Mouse (Mus musculus) intestine, embryonic 15.5 days (tissue): Measurements from ENCODE around the gene Tab2. TPM values are rescaled to one million over a fixed set of nuclear protein-coding genes. Genes with fewer than 3 reads are reported as not detected.

ENCODE experiments used
- ATAC-seq: fragments of 200-750 bp; cut with Nextera tagmentation; 2 replicates; pipeline ENCODE4 v1.8.0; 2017; ENCODE audit warnings: moderate TSS enrichment, moderate library complexity
- H3K27ac ChIP-seq: fragments of 300-500 bp; sonication (generic); 2 replicates; pipeline ENCODE4 v1.5.1; 2015; ENCODE audit warnings: mild to moderate bottlenecking, inconsistent platforms
- H3K27me3 ChIP-seq: fragments of 300-500 bp; sonication (generic); replicated peaks from 2 replicates; pipeline ENCODE4 v1.6.1; 2015; ENCODE audit warnings: inconsistent platforms
- H3K36me3 ChIP-seq: fragments of 300-500 bp; sonication (generic); 2 replicates; pipeline ENCODE4 v1.6.1; 2015; ENCODE audit warnings: inconsistent platforms
- H3K4me1 ChIP-seq: fragments of 300-500 bp; sonication (generic); replicated peaks from 2 replicates; pipeline ENCODE4 v1.6.1; 2015; ENCODE audit warnings: inconsistent platforms
- H3K4me2 ChIP-seq: fragments of 300-500 bp; sonication (generic); replicated peaks from 2 replicates; pipeline ENCODE4 v1.6.1; 2015; ENCODE audit warnings: mild to moderate bottlenecking, inconsistent platforms
- H3K4me3 ChIP-seq: fragments of 300-500 bp; sonication (generic); replicated peaks from 2 replicates; pipeline ENCODE4 v1.5.1; 2015; ENCODE audit warnings: inconsistent platforms
- H3K9ac ChIP-seq: fragments of 300-500 bp; sonication (generic); 2 replicates; pipeline ENCODE4 v1.6.1; 2015; ENCODE audit warnings: inconsistent platforms
- H3K9me3 ChIP-seq: fragments of 300-500 bp; sonication (generic); 2 replicates; pipeline ENCODE4 v1.6.1; 2016; ENCODE audit warnings: inconsistent platforms
- WGBS: fragments of 180-500 bp; shearing (Covaris S2); methylation state at CpG from one replicate; pipeline ENCODE4 v1.1.7; 2015; 5-methylcytosine and 5-hydroxymethylcytosine counted together
- polyA plus RNA-seq: library from polyadenylated mRNA; unstranded; fragments of >200 nt; fragmentation: Nextera tagmentation; extraction: Ambion mirVana; gene quantifications from 2 replicates; pipeline ENCODE4 v1.2.1, GENCODE M21; 2015

Tab2 gene
- polyA plus RNA-seq: 16.6 and 17.0 TPM in 2 replicates

DNA sequence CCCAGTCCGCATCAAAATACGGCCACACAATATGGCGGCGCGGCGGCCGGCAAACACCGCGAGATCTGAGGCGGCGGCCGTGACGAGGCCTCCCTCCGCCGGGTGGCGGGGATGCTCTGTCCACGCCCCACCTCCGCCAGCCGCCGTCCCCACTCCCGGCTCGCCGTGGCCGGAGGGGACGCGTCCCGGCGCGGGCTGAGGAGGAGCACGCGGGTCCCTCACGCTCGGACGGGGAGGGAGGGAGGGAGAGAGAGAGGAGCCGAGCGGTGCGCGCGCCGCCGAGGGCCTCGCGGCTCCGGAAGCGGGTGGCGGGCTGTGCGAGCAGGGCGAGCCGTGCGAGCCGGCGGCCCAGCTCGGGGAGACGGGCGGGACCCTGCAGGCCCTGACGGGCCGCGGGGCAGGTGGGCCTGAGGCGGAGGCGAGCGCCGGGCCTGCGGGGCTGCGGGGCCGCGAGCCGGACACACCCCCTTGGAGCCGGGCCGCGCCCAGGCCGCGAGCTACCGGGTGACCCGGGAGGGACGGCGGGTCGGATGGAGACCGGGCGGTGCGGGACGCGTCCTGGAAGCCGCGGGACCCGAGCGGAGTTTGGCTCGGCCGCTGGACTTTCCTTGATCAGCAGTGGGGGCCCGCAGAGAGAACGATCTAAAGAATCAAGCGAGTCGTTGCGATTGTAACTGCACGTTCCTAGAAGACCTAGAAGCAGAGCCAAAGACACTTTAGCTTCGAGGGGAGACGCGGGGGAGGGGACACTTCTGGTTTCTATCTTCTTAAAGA is at the start of gene Tab2:
Gene Tab2 (minus strand): TSS at position 3 of the 774 bp plus-strand sequence.
- Histone ChIP-seq H3K9me3 (no peaks in the 10 kb centered on the region), H3K4me2 (peak within 1 kb of the TSS; percentile 70), H3K27me3 (no peaks in the 10 kb centered on the region), H3K4me3 (peak within 1 kb of the TSS; percentile 93), H3K36me3 (no peaks in the 10 kb centered on the region), H3K9ac (peak within 1 kb of the TSS; percentile 98), H3K4me1 (0 out of 2 replicates have a peak, but pooled peaks cover 11% of the 10 kb centered on the region), H3K27ac (peak within 1 kb of the TSS; percentile 100)
- ATAC-seq: peak; percentile 96
- under 1% methylated on average over 79 of the region's 97 CpGs for WGBS

DNA sequence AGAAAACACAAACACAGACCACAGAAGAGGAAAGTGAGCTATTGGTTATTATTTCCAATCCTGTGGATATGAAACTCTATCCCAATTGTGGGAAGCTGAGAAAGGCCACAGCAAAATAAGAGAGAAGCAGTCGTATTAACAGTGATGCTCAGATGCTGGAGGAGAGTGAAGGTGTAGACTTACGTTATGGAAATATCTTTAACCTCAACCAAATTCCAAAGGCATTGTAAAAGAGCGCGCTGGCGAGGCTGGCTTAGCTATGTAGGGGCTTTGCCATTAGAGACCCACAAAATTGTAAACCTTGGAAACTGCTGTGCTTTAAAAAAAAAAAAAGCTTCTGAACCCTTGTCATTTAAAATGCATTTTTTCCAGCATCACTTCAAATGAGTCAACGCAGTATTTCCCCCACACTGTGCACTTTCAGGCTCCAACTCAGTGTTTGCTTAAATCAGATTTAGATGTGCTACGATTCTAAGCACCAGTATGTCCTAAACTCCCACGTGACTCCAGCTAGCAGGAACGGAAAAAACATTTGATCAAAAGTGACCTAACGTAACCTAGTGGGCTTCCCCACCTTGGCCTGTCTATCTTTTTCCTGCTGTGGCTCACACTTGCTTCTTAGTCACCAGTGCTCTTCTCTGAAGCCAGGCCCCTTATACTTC is 36.4 kb upstream of the Tab2 start:
- H3K27me3 ChIP-seq: no peaks in the 10 kb centered on the region
- no peaks in the 10 kb centered on the region for H3K36me3 ChIP-seq
- H3K4me3 ChIP-seq: no peak overlapping the region
- no peak for ATAC-seq
- H3K9ac ChIP-seq: no peak overlapping the region
- no peaks in the 10 kb centered on the region for H3K9me3 ChIP-seq
- WGBS: 80% methylated on average over 10 of the region's 10 CpGs
- no peak overlapping the region for H3K27ac ChIP-seq
- H3K4me2 ChIP-seq: no peak overlapping the region
- no peaks in the 10 kb centered on the region for H3K4me1 ChIP-seq

DNA sequence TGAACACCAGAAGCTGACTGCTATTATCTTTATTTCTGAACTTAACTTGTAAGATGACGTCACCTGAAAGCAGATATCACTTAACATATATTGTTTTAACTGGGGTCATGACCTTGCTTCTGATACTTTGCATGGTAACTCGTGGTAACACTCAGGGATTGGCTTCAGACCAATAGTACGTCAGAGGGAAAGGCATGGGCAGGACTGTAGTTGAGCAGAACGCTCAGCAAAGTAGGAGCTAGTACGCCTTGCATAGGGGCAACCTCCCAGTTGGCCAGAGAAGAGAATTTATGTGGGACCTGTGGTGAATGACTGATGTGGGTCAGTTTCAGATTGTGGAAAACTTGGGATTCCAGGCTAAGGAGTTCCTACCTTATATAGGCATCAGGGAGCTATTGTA is 35.6 kb upstream of the Tab2 start:
- Histone ChIP-seq H3K4me3 (no peak overlapping the region), H3K27ac (no peak overlapping the region), H3K9ac (no peak overlapping the region), H3K36me3 (no peaks in the 10 kb centered on the region), H3K4me2 (no peak overlapping the region), H3K9me3 (no peaks in the 10 kb centered on the region), H3K4me1 (no peaks in the 10 kb centered on the region), H3K27me3 (no peaks in the 10 kb centered on the region)
- 51% methylated on average over 5 of the region's 5 CpGs for WGBS
- ATAC-seq: no peak

DNA sequence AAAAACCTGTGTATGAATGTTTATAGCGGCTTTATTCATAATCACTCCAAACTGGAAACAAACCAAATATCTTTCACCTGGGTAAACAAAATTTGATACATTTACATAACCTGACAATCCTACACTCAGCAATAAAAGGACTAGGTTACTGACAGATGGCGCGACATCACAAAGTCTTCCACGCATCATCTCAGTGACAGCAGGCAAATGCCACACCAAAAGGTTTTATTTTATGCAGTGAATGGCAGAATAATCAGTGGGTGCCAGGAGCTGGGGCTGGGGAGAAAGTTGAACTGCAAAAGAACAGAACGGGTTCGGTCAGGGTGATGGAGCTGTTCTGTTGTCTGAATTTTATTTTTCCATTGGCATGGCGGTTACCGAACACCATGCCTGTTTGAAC is 31.5 kb upstream of the Tab2 start:
- no peak overlapping the region for H3K27ac ChIP-seq
- H3K27me3 ChIP-seq: no peaks in the 10 kb centered on the region
- no peak for ATAC-seq
- no peak overlapping the region for H3K9ac ChIP-seq
- H3K4me2 ChIP-seq: no peak overlapping the region
- H3K4me3 ChIP-seq: no peak overlapping the region
- H3K9me3 ChIP-seq: no peaks in the 10 kb centered on the region
- WGBS: 92% methylated on average over 8 of the region's 8 CpGs
- no peaks in the 10 kb centered on the region for H3K36me3 ChIP-seq
- H3K4me1 ChIP-seq: no peaks in the 10 kb centered on the region

DNA sequence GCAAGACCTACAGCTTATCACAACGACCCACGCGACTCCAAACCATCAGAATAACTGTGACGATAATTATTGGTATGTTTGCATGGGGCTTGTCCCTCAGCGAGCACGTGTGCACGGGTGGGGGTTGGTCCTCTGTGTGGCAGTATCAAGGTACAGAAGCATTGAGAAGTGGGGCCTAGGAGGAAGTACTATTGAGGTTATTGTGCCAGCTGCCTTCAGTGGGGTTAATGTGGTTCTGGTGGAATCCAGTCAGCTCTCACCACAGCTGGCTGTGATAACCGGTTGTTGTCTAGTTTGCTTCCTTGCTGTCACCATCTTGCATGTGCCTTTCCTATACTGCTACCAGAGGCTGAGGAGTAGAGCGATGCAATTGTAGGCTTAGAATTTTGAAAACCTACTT is 20.4 kb upstream of the Tab2 start:
- ATAC-seq: peak; percentile 56; the same call in 1 of the 2 replicates
- Histone ChIP-seq H3K27me3 (no peaks in the 10 kb centered on the region), H3K4me2 (no peak overlapping the region), H3K9ac (no peak overlapping the region), H3K27ac (no peak overlapping the region), H3K36me3 (no peaks in the 10 kb centered on the region), H3K4me1 (no peaks in the 10 kb centered on the region), H3K4me3 (no peak overlapping the region), H3K9me3 (no peaks in the 10 kb centered on the region)
- 95% methylated on average over 9 of the region's 9 CpGs for WGBS

GRCm38 (mm10) chr10:7968747-7969280 is 12.8 kb upstream of the Tab2 start:
- 95% methylated on average over 2 of the region's 2 CpGs for WGBS
- Histone ChIP-seq H3K9ac (no peak overlapping the region), H3K36me3 (no peaks in the 10 kb centered on the region), H3K4me2 (no peak overlapping the region), H3K27ac (no peak overlapping the region), H3K4me1 (no peaks in the 10 kb centered on the region), H3K9me3 (no peaks in the 10 kb centered on the region), H3K4me3 (no peak overlapping the region), H3K27me3 (no peaks in the 10 kb centered on the region)
- ATAC-seq: no peak

DNA sequence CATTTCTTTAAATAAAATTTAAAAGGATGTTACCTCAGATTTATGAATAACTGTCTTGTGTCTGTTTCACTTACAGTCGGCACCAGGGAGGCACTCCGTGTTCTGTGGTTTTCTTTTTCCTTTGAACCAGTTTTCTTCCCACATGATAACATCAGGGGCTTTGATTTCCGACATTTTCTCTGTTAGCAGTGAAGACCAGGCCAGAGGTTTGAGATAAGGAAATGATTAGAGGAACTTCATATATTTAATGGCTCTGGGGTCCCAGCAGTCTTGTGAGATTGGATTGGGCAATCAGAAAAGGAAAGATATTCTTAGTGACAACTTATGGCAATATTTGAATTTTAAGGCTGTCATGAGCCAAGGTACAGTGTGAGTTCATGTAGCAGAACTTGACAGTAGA is 11.1 kb upstream of the Tab2 start:
- Histone ChIP-seq H3K9ac (no peak overlapping the region), H3K4me2 (no peak overlapping the region), H3K27me3 (no peaks in the 10 kb centered on the region), H3K27ac (no peak overlapping the region), H3K4me3 (no peak overlapping the region), H3K36me3 (no peaks in the 10 kb centered on the region), H3K4me1 (no peaks in the 10 kb centered on the region), H3K9me3 (no peaks in the 10 kb centered on the region)
- WGBS: 65% methylated on average over 3 of the region's 3 CpGs
- ATAC-seq: no peak

GRCm38 (mm10) chr10:7959073-7959472 is 3.0 kb upstream of the Tab2 start:
- Histone ChIP-seq H3K9me3 (no peaks in the 10 kb centered on the region), H3K27ac (no peak overlapping the region), H3K36me3 (no peaks in the 10 kb centered on the region), H3K27me3 (no peaks in the 10 kb centered on the region), H3K4me1 (0 out of 2 replicates have a peak, but pooled peaks cover 4% of the 10 kb centered on the region), H3K4me3 (no peak overlapping the region), H3K4me2 (no peak overlapping the region), H3K9ac (no peak overlapping the region)
- ATAC-seq: no peak
- 68% methylated on average over 6 of the region's 6 CpGs for WGBS

DNA sequence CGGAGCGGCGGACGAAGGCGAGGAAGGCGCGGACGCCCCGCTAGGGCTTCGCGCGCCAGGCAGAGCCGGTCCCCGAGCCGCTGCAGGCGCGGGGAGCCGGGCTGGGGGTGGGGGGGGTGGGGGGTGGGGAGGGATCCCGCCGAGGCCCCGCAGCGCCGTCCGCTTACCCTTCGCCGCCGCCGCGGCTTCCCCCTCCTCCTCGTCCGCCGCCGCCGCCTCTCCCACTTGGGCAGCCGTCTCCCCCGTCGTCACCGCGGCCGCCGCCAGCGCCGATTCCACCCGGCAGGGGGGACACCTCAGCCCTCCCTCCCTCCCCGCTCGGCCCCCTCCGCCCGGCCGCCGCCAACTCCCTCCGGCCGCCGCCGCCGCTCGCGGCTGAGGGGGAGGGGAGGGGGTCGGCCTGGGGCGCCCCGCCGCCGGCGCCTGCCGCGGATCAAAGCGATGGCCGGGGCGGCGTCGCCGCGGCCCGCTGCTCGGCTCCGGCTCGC is 352 bp downstream of the Tab2 start:
- peak overlapping the region; percentile 70 for H3K4me2 ChIP-seq
- H3K27ac ChIP-seq: peak overlapping the region; percentile 100
- WGBS: 0% methylated on average over 25 of the region's 76 CpGs
- H3K9ac ChIP-seq: peak overlapping the region; percentile 98
- peak; percentile 75 for ATAC-seq
- H3K27me3 ChIP-seq: no peaks in the 10 kb centered on the region
- H3K4me3 ChIP-seq: peak overlapping the region; percentile 93
- H3K4me1 ChIP-seq: 0 out of 2 replicates have a peak, but pooled peaks cover 11% of the 10 kb centered on the region
- no peaks in the 10 kb centered on the region for H3K9me3 ChIP-seq
- no peaks in the 10 kb centered on the region for H3K36me3 ChIP-seq

- H3K36me3 ChIP-seq: no peaks in the 10 kb centered on the region
- peak overlapping the region; percentile 98 for H3K9ac ChIP-seq
- 0 out of 2 replicates have a peak, but pooled peaks cover 11% of the 10 kb centered on the region for H3K4me1 ChIP-seq
- peak overlapping the region; percentile 70 for H3K4me2 ChIP-seq
- peak overlapping the region; percentile 100 for H3K27ac ChIP-seq
- WGBS: 2% methylated on average over 23 of the region's 31 CpGs
- no peaks in the 10 kb centered on the region for H3K27me3 ChIP-seq
- ATAC-seq: no peak; the same call in none of the 2 replicates
- no peaks in the 10 kb centered on the region for H3K9me3 ChIP-seq
- H3K4me3 ChIP-seq: peak overlapping the region; percentile 93
These were observed 919 bp downstream of the Tab2 start for GRCm38 (mm10) chr10:7954989-7955633.

- 0 out of 2 replicates have a peak, but pooled peaks cover 11% of the 10 kb centered on the region for H3K4me1 ChIP-seq
- H3K4me3 ChIP-seq: peak overlapping the region; percentile 93
- no peak for ATAC-seq
- H3K27ac ChIP-seq: peak overlapping the region; percentile 100
- peak overlapping the region; percentile 70 for H3K4me2 ChIP-seq
- H3K36me3 ChIP-seq: no peaks in the 10 kb centered on the region
- H3K9ac ChIP-seq: peak overlapping the region; percentile 98
- WGBS: 2% methylated on average over 5 of the region's 5 CpGs
- H3K9me3 ChIP-seq: no peaks in the 10 kb centered on the region
- no peaks in the 10 kb centered on the region for H3K27me3 ChIP-seq
These were observed 1.4 kb downstream of the Tab2 start for GRCm38 (mm10) chr10:7954627-7954988.

DNA sequence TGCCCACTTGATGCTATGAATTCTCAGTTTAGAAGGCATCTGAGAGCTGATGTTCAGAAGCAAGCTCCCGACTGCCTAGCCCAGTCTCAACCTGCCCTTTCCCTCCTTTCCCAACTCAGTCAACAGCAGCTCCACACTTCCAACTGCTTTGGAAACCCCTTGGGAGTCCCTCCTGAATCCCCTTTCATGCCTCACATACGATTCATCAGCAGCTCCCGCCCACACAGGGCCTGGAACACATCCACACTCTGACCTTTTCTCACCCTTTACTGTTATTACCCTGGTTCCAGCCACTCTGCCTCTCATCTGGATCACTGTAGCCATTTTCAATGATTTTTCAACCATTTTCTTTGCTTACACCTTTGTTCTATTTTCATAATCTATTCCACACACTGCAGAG is 13.0 kb downstream of the Tab2 start:
- Histone ChIP-seq H3K9ac (no peak overlapping the region), H3K9me3 (no peaks in the 10 kb centered on the region), H3K36me3 (no peaks in the 10 kb centered on the region), H3K4me1 (no peaks in the 10 kb centered on the region), H3K4me2 (no peak overlapping the region), H3K27me3 (no peaks in the 10 kb centered on the region), H3K27ac (no peak overlapping the region), H3K4me3 (no peak overlapping the region)
- WGBS: 31% methylated on average over 3 of the region's 3 CpGs
- no peak for ATAC-seq
